Mouse (Mus musculus): ENCODE results near the gene Abr.

Gene Abr

DNA sequence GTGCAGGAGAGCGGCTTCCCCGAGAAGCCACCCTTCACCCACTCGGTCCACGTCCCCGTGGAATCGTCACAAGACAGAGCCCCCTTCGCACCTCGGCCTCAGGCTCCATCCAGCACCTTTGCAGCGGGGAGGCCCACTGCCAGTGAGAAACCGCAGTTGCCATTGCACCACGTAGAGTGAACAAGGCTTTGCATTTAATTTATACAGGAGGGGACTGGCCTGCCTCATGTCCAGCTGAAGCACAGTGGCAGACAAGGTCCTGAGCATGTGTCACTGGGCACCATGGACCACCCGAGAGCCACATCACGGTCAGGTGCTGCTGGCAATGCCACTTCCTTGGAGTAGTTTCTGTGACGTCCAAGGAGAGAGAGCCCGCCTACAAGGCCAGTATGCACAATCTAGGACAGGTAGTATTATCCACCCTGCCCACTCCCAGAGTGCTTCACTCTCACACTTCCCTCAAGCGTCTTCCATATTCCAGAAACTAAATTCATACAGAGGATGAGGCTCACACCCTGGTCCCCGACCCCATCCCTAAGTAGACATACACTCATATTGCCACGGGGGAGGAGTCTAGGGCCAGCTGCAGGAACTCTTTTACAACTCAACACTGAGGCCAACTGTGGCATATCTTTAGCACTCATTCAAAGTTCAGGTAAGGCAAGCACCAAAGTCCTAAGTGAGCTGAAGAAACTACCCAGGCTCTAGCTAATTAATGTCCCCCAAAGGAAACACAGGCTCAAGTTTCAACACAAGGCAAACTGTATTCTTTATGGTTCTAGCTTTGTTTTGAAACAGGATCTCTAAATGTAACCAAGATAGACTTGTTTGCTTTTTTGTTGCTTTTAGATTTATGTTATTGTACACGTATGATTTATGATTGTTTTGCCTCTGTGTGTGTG lies 126.7 kb downstream of the Abr start:
- DNase-seq (ENCODE audit: extremely low spot score, low spot score): no peak

GRCm38 (mm10) chr11:76494360-76495126 lies 127.6 kb downstream of the Abr start:
- peak; percentile 83 for DNase-seq (ENCODE audit: extremely low spot score, low spot score)

- DNase-seq (ENCODE audit: extremely low spot score, low spot score): peak; percentile 62
These were observed 128.3 kb downstream of the Abr start for GRCm38 (mm10) chr11:76493811-76494274.

DNA sequence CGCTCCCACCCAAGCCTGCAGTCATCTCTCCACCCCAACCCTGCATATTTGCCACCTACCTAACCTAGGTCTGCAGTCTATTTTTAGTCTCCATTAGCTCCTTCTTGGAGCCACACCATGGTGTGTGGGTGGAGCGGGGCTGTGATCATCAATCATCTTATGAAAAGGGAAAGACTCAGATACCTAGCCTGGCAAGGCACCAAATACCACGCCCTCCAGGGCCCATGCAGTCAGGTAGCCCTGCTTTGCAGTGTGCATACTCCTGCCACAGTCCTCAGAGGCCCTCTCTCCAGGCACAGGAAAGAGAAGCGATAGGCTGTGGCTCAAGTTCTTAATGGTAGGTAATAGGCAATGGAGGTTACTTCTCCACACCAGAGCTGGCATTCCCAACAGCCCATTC lies 128.9 kb downstream of the Abr start:
- no peak for DNase-seq (ENCODE audit: extremely low spot score, low spot score)

DNA sequence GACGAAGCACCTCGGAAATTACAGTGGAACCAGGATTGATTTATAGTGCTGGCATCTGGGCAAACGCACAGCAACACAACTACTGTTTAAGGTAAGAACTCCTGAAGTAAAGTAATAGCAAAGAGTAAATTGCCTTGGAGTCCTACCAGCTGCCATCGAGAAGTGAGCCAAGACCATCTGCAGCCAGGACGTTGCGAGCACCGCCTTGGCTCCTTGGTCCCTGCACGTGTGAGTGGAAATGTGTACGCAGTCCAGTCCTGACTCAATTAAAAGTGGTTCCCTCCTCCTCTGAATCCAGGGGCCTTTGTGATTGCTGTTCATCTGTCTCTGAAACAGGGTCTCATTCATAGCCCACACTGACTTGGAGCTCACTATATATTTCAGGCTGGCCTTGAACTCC lies 130.3 kb downstream of the Abr start:
- DNase-seq (ENCODE audit: extremely low spot score, low spot score): no peak

DNA sequence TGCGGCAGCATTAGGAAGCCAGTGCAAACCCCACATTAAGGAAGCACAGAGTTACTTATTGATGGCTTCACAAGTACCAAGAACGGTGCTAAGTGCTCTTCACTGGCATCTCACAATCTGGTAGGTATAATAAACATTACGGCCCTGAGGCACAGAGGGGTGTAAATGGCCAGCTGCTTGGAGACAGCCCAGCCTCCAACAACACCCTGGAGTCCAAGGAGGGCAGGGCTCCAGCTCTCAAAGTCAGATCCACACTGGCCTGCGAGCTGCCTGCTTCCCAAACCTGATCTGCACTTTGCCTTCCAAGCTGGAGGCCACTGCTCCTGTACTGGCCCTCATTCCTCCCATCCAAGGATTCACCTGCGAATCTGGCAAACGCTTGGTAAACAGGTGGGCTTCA lies 132.7 kb downstream of the Abr start:
- no peak for DNase-seq (ENCODE audit: extremely low spot score, low spot score)

DNA sequence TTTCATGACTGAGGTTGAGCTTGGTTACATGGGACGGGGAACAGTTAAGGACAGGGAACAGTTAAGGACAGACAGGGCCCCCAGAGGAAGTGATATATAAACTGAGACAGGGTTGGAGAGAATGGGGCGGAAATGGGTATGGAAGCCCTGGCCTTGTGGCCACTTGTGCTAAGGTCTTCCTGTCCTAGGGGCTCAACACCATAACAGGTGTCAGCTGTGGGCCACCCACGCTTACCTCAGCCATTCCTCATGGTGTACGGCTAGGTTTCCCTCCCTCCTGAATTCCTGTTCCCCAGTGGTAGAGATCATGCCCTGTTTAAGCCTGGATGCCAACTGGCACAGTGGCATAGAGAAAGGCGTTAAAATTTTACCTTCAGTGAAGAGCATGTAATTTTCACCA lies 135.1 kb downstream of the Abr start:
- DNase-seq (ENCODE audit: extremely low spot score, low spot score): no peak

DNA sequence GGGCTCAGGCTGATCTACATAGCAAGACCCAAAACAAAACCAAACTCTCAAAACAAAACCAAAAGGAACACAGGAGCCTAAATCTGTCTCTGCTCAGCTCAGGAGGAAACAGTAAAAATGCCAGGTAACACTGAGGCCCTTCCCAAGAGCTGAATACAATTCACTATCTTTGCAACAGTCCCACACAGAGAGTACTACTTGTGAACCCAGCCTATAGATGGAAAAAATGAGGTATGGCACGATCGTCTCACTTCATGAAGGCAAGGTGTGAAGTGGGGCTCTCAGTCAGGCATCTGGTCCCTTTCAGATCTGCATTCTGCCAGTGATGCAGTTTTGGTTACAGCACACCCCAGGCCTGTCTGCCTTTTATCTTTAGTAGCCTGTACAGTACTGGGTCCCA lies 138.1 kb downstream of the Abr start:
- DNase-seq (ENCODE audit: extremely low spot score, low spot score): no peak

DNA sequence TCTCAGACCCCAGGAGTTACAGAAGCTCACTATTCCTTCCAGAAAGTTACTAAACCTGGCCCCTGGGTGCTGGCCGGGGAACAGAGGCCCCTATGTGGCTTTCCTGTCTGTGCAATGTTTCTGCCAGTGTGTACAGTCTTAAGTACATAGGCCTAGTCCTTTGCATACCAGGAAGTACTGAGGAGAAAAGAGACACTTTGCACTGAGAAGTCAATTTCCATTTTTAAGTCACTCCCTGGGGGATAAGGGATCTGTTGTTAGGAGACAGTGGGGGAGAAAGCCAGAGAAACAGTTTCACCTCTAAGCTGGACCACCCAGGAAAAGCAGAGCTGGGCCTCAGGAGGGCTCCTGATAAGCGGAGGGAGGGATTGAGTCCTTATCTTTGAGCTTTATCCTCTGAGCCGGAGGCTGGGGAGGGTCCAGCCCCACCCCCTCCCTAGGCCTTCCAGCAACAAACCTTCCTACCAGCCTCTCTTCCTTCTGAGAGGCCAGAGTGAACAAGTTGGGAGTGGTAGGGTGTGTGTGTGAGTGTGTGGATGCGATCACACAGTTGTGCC lies 138.9 kb downstream of the Abr start:
- DNase-seq (ENCODE audit: extremely low spot score, low spot score): no peak

DNA sequence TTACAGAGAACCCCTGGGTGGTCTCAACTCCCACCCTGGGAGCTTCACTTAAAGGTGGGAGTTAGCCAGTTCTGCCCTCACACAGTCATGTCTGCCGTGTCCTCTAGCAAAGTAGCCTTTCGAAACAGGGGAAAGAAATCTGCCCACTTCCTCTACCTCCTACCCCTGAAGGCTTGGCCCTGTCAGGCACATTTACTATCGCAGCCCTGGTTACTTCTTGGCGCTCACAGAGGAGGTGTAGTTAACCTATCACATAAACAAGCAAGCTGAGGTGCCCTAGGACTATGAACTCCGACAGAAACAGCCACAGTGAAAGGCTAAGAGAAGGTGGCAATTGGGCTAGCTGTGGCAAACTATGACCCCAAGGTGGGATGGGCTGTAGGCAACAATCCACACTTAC lies 139.4 kb downstream of the Abr start:
- DNase-seq (ENCODE audit: extremely low spot score, low spot score): no peak

GRCm38 (mm10) chr11:76482183-76482582 lies 139.9 kb downstream of the Abr start:
- DNase-seq (ENCODE audit: extremely low spot score, low spot score): no peak

DNA sequence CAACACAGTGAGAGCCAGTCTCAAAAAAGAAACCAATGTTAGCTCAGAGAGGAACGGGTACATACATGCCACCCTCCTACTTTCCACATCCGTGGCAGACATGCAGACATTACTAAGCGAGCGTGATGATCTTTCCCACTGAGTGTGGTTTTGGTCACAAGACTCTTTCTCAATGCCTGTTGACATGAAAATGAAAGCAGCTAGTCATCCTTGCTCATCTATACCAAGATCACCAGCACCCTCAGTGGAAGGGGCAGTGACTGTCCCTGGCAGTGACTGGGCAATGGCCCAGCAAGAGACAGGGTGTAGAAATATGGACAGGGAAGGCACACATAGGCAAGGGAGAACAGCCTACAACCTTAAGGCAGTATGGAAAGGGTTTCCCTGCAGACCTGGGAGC lies 142.4 kb downstream of the Abr start:
- no peak for DNase-seq (ENCODE audit: extremely low spot score, low spot score)

DNA sequence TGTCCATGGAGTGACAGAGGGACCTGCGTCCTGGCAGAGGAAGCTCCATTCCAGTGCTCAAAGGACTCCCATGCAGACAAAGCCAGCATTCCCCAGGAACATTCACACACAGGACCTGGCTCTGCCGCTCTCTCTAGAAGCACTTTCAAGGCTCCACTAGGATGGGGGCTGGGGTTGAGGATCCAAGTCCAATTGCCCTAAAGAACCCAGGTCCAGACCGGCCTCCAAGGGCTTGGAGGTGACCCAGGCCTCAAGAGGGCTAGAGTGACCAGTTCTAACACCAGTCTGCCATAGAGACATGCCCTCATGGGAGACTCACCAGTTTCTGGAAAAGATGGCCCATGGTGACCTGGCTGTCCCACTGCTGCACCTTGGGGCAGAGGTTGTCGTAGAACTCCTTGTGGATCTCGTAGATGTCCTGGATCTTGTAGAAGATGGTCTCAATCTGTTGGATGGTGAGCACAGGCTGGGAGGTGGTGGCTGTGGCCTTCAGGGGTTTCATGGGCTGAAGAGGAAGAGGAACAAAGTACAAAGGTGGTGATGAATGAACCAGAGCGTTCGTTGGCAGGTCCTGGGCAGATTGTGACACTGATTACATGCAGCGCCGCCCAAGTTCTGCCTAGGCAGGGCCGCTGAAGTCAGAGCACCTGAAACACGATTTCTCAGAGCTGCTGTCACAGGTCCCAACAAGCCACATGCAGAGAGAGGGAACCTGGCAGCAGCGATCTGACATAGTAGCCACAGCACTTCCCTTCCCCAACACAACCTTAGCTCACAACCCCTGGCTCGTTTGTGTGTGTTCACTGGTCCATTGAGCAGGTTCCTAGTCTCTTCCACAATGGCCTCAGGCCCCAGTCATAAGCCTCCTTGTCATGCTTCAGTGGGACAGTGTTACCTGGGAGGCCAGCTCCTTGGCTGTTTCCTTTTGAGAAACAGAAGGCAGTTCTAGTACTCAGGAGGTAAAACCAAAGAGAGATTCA lies 143.1 kb downstream of the Abr start:
- no peak for DNase-seq (ENCODE audit: extremely low spot score, low spot score)

GRCm38 (mm10) chr11:76477095-76477525 lies 145.0 kb downstream of the Abr start:
- DNase-seq (ENCODE audit: extremely low spot score, low spot score): no peak

GRCm38 (mm10) chr11:76476376-76477094 lies 145.6 kb downstream of the Abr start:
- no peak for DNase-seq (ENCODE audit: extremely low spot score, low spot score)

DNA sequence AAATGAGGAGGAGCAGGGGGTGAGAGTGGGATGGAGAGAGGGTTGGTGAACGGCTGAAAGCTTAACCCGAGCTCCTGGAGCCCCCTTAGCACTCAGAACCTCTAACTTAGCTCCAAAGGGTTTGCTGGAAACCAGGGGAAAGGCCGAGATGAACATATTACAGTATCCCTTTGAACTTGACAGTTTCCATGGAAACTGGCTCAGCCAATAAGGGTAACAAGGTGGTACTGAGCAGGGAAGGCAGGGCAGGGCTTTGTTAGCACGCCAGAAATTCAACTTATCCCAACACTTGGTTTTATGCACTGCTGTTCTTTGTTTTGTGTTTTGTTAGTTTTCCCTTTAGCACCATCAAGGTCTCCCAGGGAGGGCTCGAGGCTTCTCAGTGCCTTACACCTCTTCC lies 149.5 kb downstream of the Abr start:
- no peak for DNase-seq (ENCODE audit: extremely low spot score, low spot score)

- DNase-seq (ENCODE audit: extremely low spot score, low spot score): no peak
These were observed 152.7 kb downstream of the Abr start for GRCm38 (mm10) chr11:76469311-76469998.

- no peak for DNase-seq (ENCODE audit: extremely low spot score, low spot score)
These were observed 153.8 kb downstream of the Abr start for GRCm38 (mm10) chr11:76468347-76468746.

DNA sequence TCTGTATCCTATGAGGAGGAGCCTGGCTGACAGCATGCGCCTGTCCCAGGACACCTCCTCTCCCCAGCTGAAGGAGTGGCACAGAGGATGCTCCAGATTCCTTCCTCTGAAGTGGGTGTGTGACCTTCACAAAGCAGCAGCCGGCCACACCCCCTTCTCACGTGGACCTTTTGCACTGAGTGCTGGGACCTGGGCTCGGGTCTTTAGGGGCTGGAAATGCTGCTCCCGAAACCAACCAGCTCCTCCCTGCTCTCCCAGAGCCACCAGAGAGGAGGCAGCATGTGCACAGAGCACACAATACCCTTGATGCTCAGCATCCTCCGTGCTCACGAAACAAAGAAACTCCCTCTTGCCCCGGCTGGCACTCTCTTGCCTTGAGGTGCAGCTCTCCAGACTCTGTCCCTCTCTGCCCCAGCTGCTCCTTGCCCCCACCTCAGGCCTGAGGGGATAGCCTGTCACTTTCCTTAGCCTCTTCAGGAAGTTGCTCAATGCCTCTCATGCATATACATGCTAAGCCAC lies 154.6 kb downstream of the Abr start:
- no peak for DNase-seq (ENCODE audit: extremely low spot score, low spot score)

All from neural tube, embryonic 10.5 days (tissue).